Mouse (Mus musculus) megakaryocyte, embryonic 14.5 days (primary cell): Measurements from ENCODE around the gene Zfp36l2.

Source experiments
- FLI1 ChIP-seq: IDR thresholded peaks from 2 replicates; pipeline ENCODE4 v1.6.1; 2012; ENCODE audit warnings: low read length, inconsistent platforms, mixed read lengths
- GATA1 ChIP-seq: IDR thresholded peaks from 3 replicates; pipeline ENCODE4 v1.6.1; 2012; ENCODE audit warnings: mixed read lengths, low read length, inconsistent platforms, borderline replicate concordance

DNA sequence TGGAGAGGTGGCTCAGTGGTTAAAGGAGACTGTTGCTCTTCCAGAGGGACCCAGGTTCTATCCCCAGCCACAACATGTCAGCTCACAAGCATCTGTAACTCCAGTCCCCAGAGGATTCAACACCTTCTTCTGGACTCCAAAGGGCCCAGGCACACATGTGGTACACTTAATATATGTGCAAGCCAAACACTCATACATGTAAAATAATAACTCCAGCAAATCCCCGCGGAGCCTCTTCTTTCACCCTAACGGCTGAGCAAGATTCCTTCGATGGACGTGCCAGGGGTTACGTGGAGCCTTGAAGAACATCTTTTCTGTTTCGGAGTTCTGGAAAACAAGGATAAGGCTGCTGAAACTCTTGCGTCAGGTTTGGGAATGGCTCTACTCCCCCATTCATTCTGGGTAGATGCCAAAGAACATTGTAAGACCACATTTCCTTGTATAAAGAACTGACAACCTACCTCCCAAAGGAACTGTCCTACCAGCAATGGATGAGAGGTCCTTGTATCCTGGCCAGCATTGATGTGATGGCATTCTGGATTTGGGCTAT is 25.5 kb downstream of the Zfp36l2 start:
- TF ChIP-seq GATA1, result no peak
- no peak for TF ChIP-seq FLI1
